Mouse (Mus musculus) CH12.LX (cell line): ENCODE results near the gene Hddc2.

ENCODE experiments used
- CTCF ChIP-seq, 2 experiments: IDR thresholded peaks in 1 of 2; conservative IDR thresholded peaks in 1 of 2; 2 replicates each; pipeline ENCODE4 v1.5.1; 2011 to 2012; ENCODE audit warnings: low read depth in 2 of 2, low read length in 2 of 2, improper control_type of control experiment in 1 of 2, inconsistent platforms in 1 of 2, mild to moderate bottlenecking in 1 of 2, moderate library complexity in 1 of 2
- E2F4 ChIP-seq: IDR thresholded peaks from 2 replicates; pipeline ENCODE4 v1.6.1; 2011; ENCODE audit warnings: low read depth, low read length, improper control_type of control experiment; ENCODE audit not compliant: insufficient replicate concordance
- EP300 ChIP-seq: IDR thresholded peaks from 2 replicates; pipeline ENCODE4 v1.6.1; 2011; ENCODE audit warnings: low read length, improper control_type of control experiment
- ETS1 ChIP-seq: conservative IDR thresholded peaks from 2 replicates; pipeline ENCODE4 v1.6.1; 2012; ENCODE audit warnings: low read depth, mild to moderate bottlenecking, inconsistent platforms, low read length, improper control_type of control experiment, moderate library complexity
- KAT2A ChIP-seq: IDR thresholded peaks from 2 replicates; pipeline ENCODE4 v1.6.1; 2012; ENCODE audit warnings: low read length, improper control_type of control experiment, inconsistent platforms; ENCODE audit not compliant: insufficient replicate concordance
- PAX5 ChIP-seq: IDR thresholded peaks from 2 replicates; pipeline ENCODE4 v1.6.1; 2012; ENCODE audit warnings: low read length, inconsistent platforms, mixed read lengths
- POLR2A ChIP-seq: IDR thresholded peaks from 2 replicates; pipeline ENCODE4 v1.6.1; 2011; ENCODE audit warnings: low read depth, mild to moderate bottlenecking, improper control_type of control experiment, low read length
- SIN3A ChIP-seq: IDR thresholded peaks from 2 replicates; pipeline ENCODE4 v1.6.1; 2012; ENCODE audit warnings: low read length, improper control_type of control experiment, inconsistent platforms

GRCm38 (mm10) chr10:31298263-31298662 is 14.9 kb upstream of the Hddc2 start:
- TF ChIP-seq KAT2A: no peak
- no peak for TF ChIP-seq PAX5
- TF ChIP-seq ETS1: no peak
- no peak; a peak in 1 of 4 replicates for TF ChIP-seq CTCF (conservative IDR thresholded peaks at IDR 0.05 in 1 of 2, IDR thresholded peaks at IDR 0.05 in 1 of 2; ENCODE audit: low read depth in 2 of 2, low read length in 2 of 2)
- TF ChIP-seq E2F4: no peak
- no peak for TF ChIP-seq EP300
- TF ChIP-seq POLR2A: no peak
- TF ChIP-seq SIN3A: no peak
